Mouse (Mus musculus): Measurements from ENCODE around the gene Gadl1.

DNA sequence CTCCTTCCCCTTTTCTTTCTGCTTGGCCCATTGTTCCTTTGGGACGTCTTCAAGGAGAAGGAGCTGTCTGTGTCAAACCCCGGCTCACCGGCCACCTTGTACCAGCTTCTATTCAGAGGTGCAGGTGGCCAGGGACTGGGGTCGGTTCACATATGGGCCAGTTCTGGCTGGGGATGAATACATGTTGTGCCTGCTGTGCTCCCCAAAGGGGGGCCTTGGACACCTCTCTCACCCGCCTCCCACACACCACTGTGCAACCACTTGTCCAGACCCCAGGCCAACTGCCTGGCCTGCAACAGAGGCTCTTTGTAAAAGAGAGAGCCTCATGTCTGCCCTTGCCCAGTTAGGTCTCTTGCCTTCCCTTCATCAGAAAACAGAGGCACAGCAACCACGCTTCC, 190.3 kb downstream of the Gadl1 start:
- TF ChIP-seq POLR2A (IDR thresholded peaks at IDR 0.05; ENCODE audit: insufficient read depth, low read depth, low read length): no peak
- TF ChIP-seq CTCF (IDR thresholded peaks at IDR 0.05; ENCODE audit: insufficient read depth, low read depth, low read length): no peak
